Mouse (Mus musculus) T-helper 17 cell (primary cell): Measurements from ENCODE around the gene Slc33a1.

Source experiments
- in situ Hi-C, 2 experiments: fragments of 300-600 bp; cut with MboI, MseI; formaldehyde crosslinking; loops; 1 replicate in 1 of 2; 2 replicates in 1 of 2; pipeline ENCODE4 v1.15.1; 2025; ENCODE audit warnings: high pct_unique_total_duplicates in 2 of 2

The Slc33a1 gene

GRCm38 (mm10) chr3:63964100-63964921 is at the start of gene Slc33a1:
Gene Slc33a1, minus strand, starts transcription at chr3:63964768.
- in situ Hi-C loops: loop anchor here (5.0 to 25.0 kb wide), 2 partner anchors 37 to 1573 kb away; partner anchors contain the start of genes E130311K13Rik (in 1 of the 2) and Tiparp (in 1 of the 2)

GRCm38 (mm10) chr3:63988722-63989440 is 24.3 kb upstream of the Slc33a1 start:
- in situ Hi-C loops: loop anchor here (10.0 to 25.0 kb wide), 4 partner anchors 1373 to 1966 kb away; partner anchors contain the start of genes Ccnl1 (in 1 of the 2) and Ssr3 (in 1 of the 2)

GRCm38 (mm10) chr3:63986656-63987055 is 22.1 kb upstream of the Slc33a1 start:
- in situ Hi-C loops: loop anchor here (10.0 to 25.0 kb wide), 4 partner anchors 1376 to 1968 kb away; partner anchors contain the start of genes Ccnl1 (in 1 of the 2) and Ssr3 (in 1 of the 2)

DNA sequence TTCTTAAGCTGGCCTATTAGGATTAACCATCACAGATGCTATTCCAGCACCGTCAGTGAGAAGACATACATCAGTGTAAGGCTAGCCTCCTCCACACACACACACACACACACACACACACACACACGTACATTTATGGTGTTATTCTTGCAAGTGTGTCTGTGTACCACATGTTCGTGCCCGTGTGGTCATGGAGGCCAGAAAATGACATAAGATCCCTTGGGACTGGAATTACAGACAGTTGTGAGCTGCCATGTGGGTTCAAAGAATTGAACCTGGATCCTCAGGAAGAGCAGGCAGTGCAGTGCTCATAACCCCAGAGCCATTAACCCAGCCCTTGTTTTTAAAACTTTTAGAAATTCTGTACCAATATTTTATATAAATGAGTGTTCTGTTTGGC is 13.3 kb upstream of the Slc33a1 start:
- in situ Hi-C loops: loop anchor here (25.0 kb wide), 2 partner anchors 1384 to 1409 kb away; partner anchors contain the start of gene Ssr3 (in 1 of the 2)

DNA sequence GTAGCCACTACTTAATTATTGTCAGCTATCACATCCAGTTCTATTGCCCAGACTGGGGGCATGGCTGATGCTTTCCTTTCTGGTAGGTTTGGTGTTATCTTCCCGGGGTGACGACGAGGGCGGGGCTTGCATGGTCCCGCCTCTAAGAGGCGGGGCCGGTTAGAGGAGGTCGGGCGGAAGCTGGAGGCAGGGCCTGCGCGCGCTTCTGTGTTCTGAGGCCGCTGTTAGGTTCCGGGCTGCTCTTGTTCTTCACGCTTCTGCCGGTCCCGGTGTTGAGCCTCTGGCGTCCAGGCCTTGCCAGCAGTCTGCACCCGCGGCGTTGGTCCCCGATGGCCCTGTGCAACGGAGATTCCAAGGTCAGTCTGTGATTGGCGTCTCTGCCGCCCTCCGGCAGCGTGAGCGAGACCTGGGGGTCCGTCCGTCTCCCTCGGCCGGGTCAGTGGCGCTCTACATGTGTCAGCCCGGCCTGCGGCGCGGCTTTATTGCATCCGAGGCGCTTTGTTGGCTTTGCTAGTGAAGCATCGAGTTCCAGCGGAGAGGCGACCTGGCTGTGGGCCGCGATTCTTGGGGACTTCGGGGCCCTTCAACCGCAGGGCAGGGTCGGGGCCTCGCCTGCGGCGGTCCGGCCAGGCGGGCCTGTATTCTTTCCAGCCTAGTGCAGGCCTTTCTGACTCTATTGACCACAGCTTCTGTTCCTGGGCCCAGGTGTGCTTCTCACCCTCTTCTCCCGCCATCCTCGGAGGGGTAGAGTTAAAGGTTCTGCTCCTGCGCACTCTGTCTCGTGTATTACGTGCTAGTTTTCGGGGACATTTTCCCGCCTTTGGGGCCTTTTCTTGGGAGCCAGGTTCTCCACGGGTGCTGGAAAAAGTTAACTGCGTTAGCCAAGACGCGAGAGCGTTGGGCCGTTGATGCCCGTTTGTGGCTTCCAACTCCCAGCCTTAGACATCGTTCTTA is 11.7 kb upstream of the Slc33a1 start, which contains the start of gene Gmps:
Gmps (plus strand) TSS at position 152 of the 954 bp plus-strand sequence.
- in situ Hi-C loops: loop anchor here (25.0 kb wide), 2 partner anchors 1386 to 1411 kb away; partner anchors contain the start of gene Ssr3 (in 1 of the 2)

DNA sequence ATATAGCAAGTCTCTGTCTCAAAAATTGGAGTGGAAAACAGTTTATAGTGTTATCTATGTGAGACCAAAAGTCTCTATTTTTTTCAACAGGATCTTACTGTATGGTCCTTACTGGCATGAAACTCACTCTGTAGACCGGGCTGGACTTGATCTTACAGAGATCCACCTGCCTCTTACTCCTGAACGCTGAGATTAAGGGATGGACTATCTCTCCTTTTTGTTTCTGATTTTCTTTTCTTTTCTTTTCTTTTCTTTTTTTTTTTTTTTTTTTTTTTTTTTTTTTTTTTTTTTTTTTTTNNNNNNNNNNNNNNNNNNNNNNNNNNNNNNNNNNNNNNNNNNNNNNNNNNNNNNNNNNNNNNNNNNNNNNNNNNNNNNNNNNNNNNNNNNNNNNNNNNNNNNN is 1.4 kb upstream of the Slc33a1 start:
- in situ Hi-C loops: loop anchor here in 1 of 2 experiments (25.0 kb wide), 1 partner anchor 1571 kb away; the partner anchor contains the start of gene Tiparp

DNA sequence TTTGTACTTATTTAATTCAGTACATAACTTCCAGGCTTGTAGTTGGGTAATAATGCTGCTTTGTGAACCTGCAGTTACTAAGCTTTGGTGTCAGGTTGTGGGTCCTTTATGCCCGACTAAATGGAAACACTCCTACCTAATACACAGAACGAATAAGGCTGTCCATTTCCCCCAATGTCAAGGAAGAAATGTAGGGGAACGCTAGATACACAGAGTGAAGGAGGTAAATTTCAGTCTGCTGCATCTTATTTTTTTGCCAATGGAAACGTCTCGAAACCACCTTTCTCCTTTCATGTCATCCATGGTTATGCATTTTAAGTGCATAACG is 318 bp upstream of the Slc33a1 start:
- in situ Hi-C loops: loop anchor here (5.0 to 25.0 kb wide), 2 partner anchors 38 to 1572 kb away; partner anchors contain the start of genes E130311K13Rik (in 1 of the 2) and Tiparp (in 1 of the 2)

DNA sequence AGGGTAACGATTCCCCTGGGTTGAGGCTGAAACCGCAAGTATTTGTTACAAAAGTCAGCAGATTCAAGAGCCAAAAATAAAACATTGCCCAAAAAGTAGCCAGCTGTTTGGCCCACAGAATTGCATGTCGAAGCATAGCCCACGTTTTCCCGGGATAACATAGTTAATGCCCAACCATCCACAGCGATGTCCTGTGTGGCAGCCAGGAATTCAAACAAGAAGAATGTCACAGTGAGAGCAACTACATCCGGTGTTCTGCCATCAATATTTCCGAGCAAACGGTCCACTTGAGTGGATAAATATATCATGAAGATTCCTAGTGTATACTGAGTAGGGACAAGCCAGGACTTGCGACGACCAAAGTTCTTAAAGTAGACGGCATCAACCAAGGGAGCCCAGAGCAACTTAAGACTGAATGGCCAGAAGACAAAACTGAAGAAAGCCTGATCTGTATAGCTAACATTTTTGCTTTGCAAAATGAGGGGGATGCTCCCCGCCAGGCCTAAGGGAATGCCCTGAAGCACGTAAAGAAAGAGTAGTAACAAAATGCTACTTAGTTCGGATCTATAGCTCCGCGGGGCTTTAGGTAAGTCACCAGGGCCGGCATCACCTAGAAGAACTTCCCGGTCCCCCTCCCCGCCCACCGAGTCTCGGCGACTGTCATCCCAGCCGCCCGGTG is 1.0 kb downstream of the Slc33a1 start:
- in situ Hi-C loops: loop anchor here (5.0 to 25.0 kb wide), 2 partner anchors 36 to 1574 kb away; partner anchors contain the start of genes E130311K13Rik (in 1 of the 2) and Tiparp (in 1 of the 2)

- in situ Hi-C loops: loop anchor here in 1 of 2 experiments (25.0 kb wide), 1 partner anchor 1587 kb away; the partner anchor contains the start of gene Tiparp
These were observed 14.7 kb downstream of the Slc33a1 start for GRCm38 (mm10) chr3:63949837-63950236.

GRCm38 (mm10) chr3:63941204-63941850 is 23.2 kb downstream of the Slc33a1 start:
- in situ Hi-C loops: no loop called here

- in situ Hi-C loops: loop anchor here in 1 of 2 experiments (10.0 kb wide), 1 partner anchor 374 kb away; no protein-coding TSS in a partner anchor
These were observed 25.6 kb downstream of the Slc33a1 start for GRCm38 (mm10) chr3:63938928-63939327.

DNA sequence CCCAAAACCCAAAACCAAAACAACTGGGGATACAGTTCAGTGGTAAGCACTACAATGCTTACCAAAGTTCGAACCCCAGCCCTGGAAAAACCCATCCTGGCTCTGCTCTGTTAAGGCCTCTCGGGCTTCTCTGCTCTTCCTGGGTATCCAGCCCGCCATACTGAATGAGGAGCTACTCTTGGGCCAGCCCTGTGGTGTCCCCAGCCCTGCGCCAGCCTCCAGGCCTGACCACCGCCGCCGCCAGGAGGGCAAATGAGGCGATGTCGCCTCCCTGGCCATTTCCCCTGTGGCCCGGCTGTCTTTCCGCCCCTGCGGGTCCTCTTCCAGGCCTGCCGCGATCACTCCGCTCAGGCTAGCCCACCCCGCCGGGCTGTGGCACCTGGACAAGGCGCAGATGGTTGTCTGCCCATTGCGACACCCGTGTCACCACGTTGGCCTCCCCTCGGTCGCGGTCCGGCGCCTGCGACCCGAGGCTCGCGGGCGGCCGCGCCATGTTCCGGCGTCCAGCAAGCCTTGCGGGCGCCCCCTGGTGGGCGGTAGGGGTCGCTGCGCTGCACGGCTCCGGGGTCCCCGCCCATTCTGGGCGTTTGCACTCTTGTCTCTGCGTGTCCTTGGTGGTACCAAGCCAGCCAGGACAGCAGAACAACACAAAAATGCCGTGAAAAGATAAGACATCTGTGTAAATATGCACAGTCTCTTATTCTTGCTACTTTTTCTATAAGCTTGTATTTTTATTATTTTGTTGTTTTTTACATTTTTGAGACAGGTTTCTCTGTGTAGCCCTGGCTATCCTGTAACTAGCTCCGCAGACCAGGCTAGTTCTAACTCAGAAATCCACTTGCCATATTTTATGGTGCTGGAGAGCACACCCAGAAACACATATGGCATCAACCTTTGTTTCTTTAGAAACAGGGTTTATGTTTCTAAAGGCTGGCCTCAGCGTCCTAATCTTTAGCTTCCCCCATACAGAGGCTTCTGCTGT is 35.4 kb downstream of the Slc33a1 start, which contains the start of gene E130311K13Rik:
E130311K13Rik (minus strand) TSS at position 595 of the 982 bp plus-strand sequence.
- in situ Hi-C loops: loop anchor here in 1 of 2 experiments (5.0 kb wide), 1 partner anchor 33 kb away; the partner anchor contains the start of gene Slc33a1

GRCm38 (mm10) chr3:63919634-63920033 is 44.9 kb downstream of the Slc33a1 start:
- in situ Hi-C loops: loop anchor here in 1 of 2 experiments (10.0 kb wide), 1 partner anchor 345 kb away; no protein-coding TSS in a partner anchor

- in situ Hi-C loops: loop anchor here in 1 of 2 experiments (10.0 kb wide), 1 partner anchor 336 kb away; no protein-coding TSS in a partner anchor
These were observed 54.3 kb downstream of the Slc33a1 start for GRCm38 (mm10) chr3:63910301-63910700.

DNA sequence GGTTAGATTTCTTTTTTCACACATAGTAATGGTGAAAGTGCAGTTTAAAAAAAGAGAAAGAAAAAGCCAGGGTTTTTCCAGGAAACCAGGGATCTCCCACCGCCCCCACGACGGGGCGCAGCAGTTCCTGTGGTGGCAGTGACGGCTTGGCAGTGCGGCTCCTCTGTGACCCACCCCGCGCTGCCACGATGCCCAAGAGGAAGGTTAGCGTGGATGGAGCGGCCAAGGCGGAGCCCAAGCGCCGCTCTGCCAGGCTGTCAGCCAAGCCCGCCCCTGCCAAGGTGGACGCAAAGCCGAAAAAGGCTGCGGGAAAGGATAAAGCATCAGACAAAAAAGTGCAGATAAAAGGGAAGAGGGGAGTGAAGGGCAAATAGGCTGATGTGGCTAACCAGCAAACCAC is 59.3 kb downstream of the Slc33a1 start:
- in situ Hi-C loops: no loop called here

- in situ Hi-C loops: no loop called here
These were observed 60.4 kb downstream of the Slc33a1 start for GRCm38 (mm10) chr3:63904157-63904556.

DNA sequence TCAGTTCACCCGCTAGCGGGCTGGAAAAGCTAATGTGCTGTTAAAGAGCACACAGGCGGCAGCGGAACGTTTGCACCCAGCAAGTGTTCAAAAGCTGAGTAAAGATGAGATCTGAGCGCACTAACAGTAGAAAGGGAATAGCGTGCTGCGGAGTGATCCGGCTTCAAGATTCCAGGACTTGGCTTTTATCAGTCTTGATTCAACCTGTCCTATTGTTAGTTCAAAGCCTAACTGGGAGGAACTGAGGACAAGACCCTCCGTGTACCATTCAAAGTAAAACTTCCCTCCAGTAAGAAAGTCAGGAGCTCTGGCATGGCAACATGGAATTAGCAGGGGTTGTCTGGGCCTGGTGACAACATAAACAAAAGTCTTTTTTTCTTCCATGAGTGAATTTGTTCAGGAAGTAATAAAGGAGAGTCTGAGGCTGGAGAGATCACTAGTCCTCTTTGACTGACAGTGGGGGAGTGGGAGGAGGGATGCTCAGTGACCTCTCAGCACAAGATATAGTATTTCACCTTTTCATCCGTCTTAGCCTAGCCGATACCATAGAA is 64.5 kb downstream of the Slc33a1 start:
- in situ Hi-C loops: no loop called here
